Mouse (Mus musculus) bone marrow macrophage, adult 2 months (primary cell): ENCODE results near the gene Fndc9. TPM values are rescaled to one million over a fixed set of nuclear protein-coding genes. Genes with fewer than 3 reads are reported as not detected.
A peak's percentile ranks its signal among the peaks of the same experiment; 100 is the strongest.

Source experiments
- H3K27ac ChIP-seq: 2 replicates; pipeline ENCODE4 v1.5.1; 2012; ENCODE audit warnings: low read depth, low read length; ENCODE audit not compliant: insufficient read depth
- H3K4me1 ChIP-seq: 2 replicates; pipeline ENCODE4 v1.6.1; 2012; ENCODE audit warnings: low read length; ENCODE audit not compliant: control insufficient read depth, insufficient read depth
- H3K4me3 ChIP-seq: 2 replicates; pipeline ENCODE4 v1.5.1; 2012; ENCODE audit warnings: mild to moderate bottlenecking, low read length, moderate library complexity; ENCODE audit not compliant: insufficient read depth
- CTCF ChIP-seq: IDR thresholded peaks from 2 replicates; pipeline ENCODE4 v1.5.1; 2012; ENCODE audit warnings: low read depth, mild to moderate bottlenecking, low read length, moderate library complexity
- POLR2A ChIP-seq: IDR thresholded peaks from 2 replicates; pipeline ENCODE4 v1.6.1; 2012; ENCODE audit warnings: mild to moderate bottlenecking, low read depth, low read length, borderline replicate concordance
- polyA plus RNA-seq: library from polyadenylated mRNA; stranded (reverse); fragments of >200 nt; gene quantifications from 2 replicates; pipeline ENCODE4 v1.2.4, GENCODE M21; 2012; ENCODE audit not compliant: missing spikeins, insufficient read depth, insufficient read length

Fndc9 gene
- polyA plus RNA-seq, 1 experiment = not detected

- TF ChIP-seq POLR2A (no peak), CTCF (no peak)
- H3K4me3 ChIP-seq = no peak overlapping the region
- H3K27ac ChIP-seq = no peak overlapping the region
- no peaks in the 10 kb centered on the region for H3K4me1 ChIP-seq
Observed at GRCm38 (mm10) chr11:46213844-46214243, 21.5 kb upstream of the Fndc9 start.

GRCm38 (mm10) chr11:46214368-46215230 lies 20.7 kb upstream of the Fndc9 start:
- TF ChIP-seq CTCF (no peak), POLR2A (no peak)
- Histone ChIP-seq H3K27ac (no peak overlapping the region), H3K4me1 (no peaks in the 10 kb centered on the region), H3K4me3 (no peak overlapping the region)

- Histone ChIP-seq H3K27ac (no peak overlapping the region), H3K4me1 (no peaks in the 10 kb centered on the region), H3K4me3 (no peak overlapping the region)
- TF ChIP-seq CTCF (peak; percentile 72; the same call in 1 of the 2 replicates), POLR2A (no peak)
Observed at GRCm38 (mm10) chr11:46215354-46215753, 20.0 kb upstream of the Fndc9 start.

GRCm38 (mm10) chr11:46216669-46217068 lies 18.7 kb upstream of the Fndc9 start:
- no peak for TF ChIP-seq POLR2A
- no peak for TF ChIP-seq CTCF
- no peak overlapping the region for H3K27ac ChIP-seq
- H3K4me1 ChIP-seq = no peaks in the 10 kb centered on the region
- H3K4me3 ChIP-seq = no peak overlapping the region

DNA sequence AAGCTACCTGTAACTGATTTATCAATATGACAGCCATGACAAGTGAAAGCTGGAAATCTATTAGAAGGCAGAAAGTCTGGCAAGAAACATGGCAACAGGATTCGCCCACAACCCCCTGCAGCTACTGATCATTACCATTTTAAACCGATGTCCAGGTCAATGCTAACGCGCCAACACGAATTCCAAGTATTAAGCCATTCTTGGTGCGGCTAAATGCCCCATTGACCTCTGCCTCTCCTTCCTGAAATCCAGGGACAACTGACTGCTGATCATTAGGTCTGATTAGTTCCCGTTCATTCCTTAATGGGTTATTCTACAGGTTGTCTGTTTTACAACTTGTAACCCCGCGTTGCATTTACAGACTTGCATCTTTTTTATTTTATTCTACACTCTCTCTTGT lies 17.6 kb upstream of the Fndc9 start:
- Histone ChIP-seq H3K4me3 (no peak overlapping the region), H3K4me1 (no peaks in the 10 kb centered on the region), H3K27ac (no peak overlapping the region)
- no peak for TF ChIP-seq POLR2A
- TF ChIP-seq CTCF = no peak

DNA sequence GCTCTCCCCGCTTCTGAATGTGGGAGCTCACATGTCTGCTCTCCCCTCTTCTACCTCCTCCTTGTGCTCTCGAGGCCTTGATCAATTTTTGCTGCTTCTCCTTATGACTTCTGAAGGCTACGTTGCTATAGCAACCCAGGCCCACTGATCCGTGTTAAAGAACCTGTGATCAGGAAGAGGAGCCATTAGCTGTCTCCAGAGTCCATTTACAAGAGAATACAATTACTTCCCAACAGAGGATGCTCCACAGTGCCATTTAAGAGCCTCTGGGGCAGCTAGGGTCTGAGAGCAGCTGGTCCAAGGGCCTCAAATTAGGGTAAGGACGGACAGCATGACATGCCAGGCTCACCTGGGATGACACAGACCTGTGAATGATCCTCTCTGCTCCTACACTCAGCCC lies 16.7 kb upstream of the Fndc9 start:
- H3K4me1 ChIP-seq = no peaks in the 10 kb centered on the region
- no peak overlapping the region for H3K27ac ChIP-seq
- H3K4me3 ChIP-seq = no peak overlapping the region
- TF ChIP-seq POLR2A (no peak), CTCF (no peak)

DNA sequence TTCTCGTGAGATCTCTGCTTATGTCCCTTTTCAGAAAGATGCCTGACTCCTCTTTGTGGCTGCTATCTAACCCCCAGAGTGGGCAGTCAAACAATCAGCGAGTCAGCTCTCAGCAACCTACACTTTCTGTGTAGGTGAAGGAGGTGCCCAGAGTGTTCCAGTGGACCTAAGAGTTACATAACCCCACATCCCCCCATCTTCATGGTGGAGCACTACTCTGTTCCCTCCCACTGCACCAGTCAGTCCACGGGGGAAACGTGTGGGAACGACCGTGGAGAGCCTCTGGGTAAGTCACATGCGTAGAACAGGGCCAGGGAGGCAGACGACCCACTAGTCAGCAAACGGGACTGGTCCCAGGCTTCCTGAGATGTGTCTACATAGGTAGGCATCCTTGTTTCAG lies 16.0 kb upstream of the Fndc9 start:
- Histone ChIP-seq H3K27ac (no peak overlapping the region), H3K4me3 (no peak overlapping the region), H3K4me1 (no peaks in the 10 kb centered on the region)
- no peak for TF ChIP-seq CTCF
- no peak for TF ChIP-seq POLR2A

GRCm38 (mm10) chr11:46220211-46220610 lies 15.1 kb upstream of the Fndc9 start:
- Histone ChIP-seq H3K4me3 (no peak overlapping the region), H3K4me1 (no peaks in the 10 kb centered on the region)
- no peak for TF ChIP-seq POLR2A
- no peak for TF ChIP-seq CTCF

GRCm38 (mm10) chr11:46223575-46223974 lies 11.8 kb upstream of the Fndc9 start:
- Histone ChIP-seq H3K27ac (no peak overlapping the region), H3K4me1 (no peaks in the 10 kb centered on the region), H3K4me3 (no peak overlapping the region)
- no peak for TF ChIP-seq CTCF
- TF ChIP-seq POLR2A = no peak

More at GRCm38 (mm10) chr11:46220211-46220610, 15.1 kb upstream of the Fndc9 start:
- no peak overlapping the region for H3K27ac ChIP-seq

DNA sequence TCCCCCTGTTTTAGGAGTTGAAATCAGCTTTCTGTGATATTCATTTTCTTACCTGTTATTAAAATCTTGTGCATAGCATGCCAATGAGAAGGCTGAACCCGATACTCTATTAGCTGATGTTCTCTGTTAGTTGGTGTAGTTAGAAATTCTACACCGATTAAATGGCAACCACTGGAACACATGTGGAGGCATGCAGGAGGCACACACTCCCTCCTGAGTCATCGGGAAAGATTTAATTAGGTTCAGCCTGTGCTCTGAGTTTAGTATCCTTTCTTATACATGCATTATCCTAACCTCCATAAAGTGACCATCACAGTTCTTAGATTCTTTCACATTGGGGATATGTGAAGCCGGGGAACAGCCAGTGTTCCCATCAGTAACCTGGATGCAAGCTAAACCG lies 10.0 kb upstream of the Fndc9 start:
- TF ChIP-seq POLR2A (no peak), CTCF (no peak)
- no peak overlapping the region for H3K4me3 ChIP-seq
- no peak overlapping the region for H3K27ac ChIP-seq
- no peaks in the 10 kb centered on the region for H3K4me1 ChIP-seq
